Mouse (Mus musculus): ENCODE measurements around the gene Mob3b.
"Not testable (repeated sequence)": the region's sequence is repeated elsewhere in the genome, so short reads cannot be mapped to it uniquely, and the experiment has no call there.

The Mob3b gene

DNA sequence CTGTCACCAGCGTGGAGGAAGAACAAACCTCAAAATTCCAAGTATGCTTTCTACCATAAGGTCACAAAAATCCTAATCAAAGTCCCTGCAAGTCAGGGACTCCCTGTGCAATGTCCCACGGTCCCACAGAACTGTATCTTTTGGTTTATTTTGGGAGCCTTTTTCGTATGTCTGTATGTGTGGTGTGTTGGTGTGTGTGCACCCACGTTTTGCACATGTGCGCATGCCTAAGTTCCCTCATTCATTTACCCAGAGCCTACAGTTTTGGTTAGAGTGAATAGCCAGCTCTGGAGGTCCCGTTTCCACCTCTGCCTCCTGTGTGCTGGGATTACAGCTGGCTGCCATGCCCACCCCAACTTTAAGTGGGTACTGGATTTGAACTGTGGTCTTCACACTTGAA lies 189.7 kb downstream of the Mob3b start:
- DNase-seq (ENCODE audit: low spot score in 2 of 2) = peak in 1 of 2 experiments; percentile 35

DNA sequence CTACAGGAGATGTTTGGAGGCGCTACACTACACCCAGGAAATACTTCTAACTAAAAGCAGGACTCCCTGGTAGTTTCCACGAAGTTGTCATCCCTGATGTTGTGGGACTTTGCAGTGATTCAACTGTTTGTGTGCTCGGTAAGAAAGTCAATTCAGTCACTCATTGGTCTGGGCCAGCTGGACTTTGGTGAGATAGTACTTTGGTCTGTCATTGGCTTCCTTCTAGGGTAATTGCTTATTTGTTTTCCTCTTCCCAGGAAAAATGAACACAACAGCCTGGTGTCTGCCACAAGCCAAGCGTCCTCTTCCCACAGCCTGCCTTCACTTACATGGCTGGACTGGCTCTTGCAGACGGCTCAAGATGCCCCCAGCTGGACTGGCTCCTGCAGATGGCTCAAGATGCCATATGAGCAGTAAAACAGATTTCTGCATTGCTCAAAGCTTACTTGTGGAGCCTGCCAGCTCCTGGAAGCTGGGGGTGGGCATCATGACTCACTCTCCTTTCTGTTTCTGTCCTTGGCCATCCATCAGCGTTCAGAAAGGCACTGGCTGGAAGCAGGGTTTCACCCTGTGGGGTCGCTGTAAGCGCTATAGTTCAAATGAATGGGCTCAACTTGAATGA lies 190.8 kb downstream of the Mob3b start:
- DNase-seq (ENCODE audit: low spot score in 2 of 2) = peak; percentile 52 to 78

DNA sequence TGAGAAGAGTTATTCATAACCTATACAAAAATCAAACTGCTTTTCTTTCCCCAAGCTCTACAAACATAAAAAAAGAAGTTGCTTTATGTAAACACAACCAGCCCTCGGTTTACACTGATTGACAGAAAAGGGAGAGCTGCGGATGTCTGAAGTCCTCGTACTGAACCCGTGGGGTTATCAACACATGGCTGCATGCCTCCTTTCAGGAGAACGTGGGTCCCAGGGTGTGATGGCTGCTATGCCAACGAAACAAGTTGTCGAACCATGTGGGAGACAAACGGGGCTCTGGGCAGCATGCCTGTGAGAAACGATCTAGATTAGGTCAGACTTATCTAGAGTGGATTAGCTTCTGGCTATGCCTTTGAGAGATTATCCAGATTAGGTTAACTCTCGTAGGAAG lies 192.4 kb downstream of the Mob3b start:
- DNase-seq (ENCODE audit: low spot score in 2 of 2) = peak in 1 of 2 experiments; percentile 33

DNA sequence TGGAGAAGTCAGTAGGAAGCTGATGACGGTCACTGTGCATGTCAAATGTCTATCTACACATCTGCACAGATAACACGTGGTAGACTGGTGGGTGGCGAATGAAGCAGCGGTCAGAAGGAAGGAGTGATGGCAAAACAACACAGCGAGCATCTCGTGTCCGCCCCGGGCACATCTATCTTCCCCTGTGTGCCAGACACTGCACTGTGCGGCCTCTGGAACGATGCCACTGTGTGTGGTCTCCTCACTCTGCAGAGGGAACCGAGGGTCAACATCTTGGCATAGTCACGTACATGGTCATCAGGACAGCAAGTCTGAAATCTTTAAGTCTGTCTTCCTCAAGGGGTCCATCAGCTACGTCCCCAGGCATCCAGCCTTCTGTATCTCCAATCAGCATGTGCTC lies 193.3 kb downstream of the Mob3b start:
- no peak for DNase-seq (ENCODE audit: low spot score in 2 of 2)

DNA sequence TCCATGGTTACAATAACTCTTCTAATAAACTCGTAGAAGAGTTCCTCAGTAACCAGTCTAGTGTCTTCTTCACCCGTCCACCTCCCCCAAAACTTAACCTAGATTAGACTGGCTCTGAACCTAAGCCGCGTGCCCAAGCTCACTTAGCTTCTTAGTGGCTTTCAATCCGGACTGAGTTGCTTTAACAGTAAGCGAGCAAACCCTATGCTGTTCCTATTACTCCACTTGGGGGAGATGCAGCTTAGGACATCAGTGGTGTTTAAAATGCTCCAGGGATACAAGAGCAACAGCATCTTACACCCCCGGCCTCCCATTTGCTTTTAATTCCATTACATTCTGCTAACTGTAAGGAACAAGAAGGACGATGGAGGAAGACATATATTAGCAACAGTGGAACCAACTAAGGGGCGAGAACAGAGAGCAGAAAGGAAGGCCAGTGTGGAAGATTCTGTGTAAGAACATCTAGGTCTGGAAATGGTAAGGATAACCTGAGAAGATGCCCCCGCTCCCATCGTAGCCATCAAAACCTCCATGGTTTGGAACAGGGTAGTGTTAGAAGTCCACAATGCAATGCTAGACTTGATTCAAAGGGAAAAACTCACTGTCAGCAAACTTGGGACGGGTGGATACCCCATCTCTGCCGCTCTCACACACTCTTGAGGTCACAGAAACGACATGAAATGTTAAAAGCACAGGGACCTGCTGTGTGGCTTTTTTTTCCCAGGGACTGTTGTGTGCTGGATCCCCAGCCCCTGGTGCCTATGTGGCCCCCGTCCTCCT lies 196.3 kb downstream of the Mob3b start:
- peak in 1 of 2 experiments; percentile 64 for DNase-seq (ENCODE audit: low spot score in 2 of 2)

DNA sequence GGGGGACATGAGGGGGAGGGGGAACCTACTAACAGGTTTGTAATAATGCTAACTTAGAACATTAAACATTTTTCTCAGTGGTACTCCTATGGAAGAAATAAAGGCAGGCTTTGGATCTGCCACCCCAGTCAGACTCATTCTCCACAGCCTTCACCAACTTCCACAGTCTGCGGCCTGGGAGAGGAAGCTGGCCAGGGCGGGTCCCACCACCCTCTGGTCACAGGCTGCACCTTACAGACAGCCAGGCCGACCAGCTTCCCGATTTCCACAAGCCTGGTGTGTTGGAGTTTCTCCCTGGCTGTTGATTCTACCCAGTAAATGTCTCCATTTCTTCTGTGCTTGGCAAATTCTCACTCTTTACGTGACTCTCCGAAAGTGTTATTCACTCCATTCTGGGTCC lies 197.8 kb downstream of the Mob3b start:
- DNase-seq (ENCODE audit: low spot score in 2 of 2) = no peak

DNA sequence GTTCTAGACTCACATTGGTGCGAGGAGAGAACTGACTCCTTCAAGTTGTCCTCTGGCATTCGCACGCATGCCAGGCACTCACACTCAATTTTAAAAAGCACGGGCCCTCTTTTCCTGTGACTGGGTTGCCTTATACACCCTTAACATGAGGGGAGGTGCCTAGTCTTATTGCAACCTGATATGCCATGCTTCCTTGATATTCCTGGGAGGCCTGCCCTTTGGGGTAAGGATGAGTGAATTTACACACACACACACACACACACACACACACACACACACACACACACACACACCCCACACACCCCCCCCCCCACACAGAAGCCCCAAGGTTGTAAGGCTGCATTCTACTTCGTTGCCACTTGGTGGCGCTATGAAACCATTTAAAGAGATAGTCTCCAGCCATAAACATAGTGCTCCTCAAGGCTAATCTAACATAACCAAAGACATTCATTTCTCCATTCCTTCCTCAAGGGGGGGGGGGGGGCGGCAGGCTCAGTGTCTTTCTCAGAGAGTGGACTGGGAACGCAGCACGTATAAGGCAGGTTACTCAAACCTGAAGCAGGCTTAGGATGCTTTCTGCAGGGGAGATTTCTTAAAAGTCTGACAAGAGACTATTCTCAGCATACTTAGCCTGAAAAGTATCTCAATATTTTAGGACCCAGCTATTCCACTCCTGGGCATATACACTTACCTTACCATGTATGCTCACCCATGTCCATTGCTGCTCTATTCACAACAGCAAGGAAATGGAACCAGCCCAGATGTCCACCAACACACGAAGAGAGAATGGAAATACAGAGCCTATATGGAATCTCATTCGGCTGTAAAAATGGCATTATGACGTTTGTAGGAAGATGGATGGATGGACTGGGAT lies 198.9 kb downstream of the Mob3b start:
- DNase-seq (ENCODE audit: low spot score in 2 of 2) = no peak

DNA sequence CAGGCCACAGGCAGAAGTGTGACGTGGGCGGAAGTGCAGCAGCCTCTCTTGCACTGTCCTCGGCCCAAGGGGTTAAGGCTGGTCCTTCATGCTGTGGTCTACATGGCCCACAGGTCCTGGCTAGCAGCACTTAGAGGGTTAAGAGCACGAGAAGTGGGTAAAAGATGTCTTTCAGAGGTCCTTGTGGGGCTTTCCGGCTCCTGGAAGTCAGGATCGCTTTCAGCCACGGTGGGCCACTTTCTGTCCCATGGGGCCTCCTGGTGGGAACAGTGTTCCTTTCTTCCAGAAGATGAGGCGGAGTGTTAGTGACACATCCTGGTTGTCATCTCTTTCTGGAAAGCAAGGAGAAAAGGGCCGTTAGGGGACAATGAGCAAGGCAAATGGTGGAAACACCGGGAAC lies 203.6 kb downstream of the Mob3b start:
- no peak for DNase-seq (ENCODE audit: low spot score in 2 of 2)

DNA sequence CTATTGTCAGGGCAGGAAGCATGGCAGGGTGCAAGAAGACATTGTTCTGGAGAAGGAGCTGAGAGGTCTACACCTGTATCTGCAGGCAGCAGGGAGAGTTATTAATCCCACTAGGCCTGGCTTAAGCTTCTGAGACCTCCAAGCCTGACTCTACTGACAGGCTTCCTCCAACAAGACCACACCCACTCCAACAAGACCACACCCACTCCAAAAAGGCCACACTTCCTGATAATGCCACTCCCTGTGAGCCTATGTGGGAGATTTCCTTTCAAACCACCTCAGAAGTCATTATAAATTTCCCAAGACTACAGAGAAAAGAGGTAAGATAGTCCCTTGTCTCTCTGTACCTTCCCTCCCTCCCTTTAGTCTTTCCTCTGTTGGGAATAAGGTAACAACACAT lies 210.1 kb downstream of the Mob3b start:
- DNase-seq (ENCODE audit: low spot score in 2 of 2) = no peak

DNA sequence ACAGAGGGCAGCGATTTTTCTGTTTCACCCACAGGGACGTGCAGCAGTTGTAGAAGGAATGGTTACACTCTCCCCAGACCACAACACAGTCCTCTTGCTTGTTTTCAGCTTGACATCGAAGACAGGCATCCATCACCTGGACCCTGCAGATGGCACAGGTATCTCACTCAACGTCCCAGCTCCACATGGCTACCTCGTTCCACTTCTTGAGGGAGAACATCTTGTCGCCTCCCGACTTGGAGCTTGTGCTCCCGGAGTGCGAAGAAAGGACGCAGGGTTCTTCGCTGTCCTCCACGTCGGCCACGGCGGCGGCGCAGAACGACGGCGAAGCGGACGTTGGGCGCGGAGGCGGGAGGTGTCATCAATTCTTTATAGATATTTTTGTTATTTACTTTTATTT lies 216.2 kb downstream of the Mob3b start:
- no peak for DNase-seq (ENCODE audit: low spot score in 2 of 2)

DNA sequence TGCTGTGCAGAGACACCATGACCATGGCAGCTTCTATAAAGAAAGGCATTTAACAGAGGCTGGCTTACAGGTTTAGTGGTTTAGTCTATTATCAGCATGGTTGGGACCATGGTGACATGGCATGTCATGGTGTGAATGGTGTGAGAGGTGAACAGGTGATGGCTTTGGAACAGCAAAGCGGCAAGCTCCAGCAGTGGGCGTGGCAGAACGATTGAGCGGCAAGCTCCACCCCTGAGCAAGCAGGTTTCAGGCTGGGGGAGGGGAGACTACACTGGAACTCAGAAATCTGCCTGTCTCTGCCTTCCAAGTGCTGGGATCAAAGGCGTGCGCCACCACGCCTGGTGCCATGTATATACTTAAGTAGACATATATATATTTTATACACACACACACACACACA lies 228.9 kb downstream of the Mob3b start:
- not testable (repeated sequence) for DNase-seq (ENCODE audit: low spot score in 2 of 2)

DNA sequence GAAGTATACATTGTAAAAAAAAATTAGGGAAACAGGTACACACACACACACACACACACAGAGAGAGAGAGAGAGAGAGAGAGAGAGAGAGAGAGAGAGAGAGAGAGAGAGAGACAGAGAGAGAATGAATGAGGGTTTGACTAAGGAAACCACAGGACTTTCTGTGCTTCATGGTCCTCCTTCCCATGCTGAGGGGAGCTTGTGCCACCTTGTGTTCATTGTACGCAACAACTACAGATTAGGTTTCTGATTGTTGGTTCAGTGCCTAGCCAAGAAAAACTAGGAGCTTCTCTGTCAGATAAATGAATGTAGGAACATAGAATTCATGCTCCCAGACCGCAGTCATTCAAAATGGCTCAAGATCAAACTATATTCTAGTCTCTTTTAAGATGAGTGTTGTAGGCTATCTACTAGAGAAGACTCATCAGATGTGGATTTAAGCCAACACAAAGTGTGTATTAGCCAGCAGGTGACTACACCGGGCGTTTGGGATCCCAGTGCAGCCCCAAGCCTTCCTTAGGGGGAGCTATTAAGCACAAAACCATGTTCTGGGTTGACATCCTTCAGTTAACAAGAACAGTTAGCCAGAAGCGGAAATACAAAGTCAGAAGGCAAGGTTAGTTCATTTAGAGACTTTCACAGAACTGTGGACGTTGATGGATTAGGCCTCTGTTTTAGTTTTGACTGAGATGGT lies 235.0 kb downstream of the Mob3b start:
- DNase-seq (ENCODE audit: low spot score in 2 of 2) = peak; percentile 23 to 66

DNA sequence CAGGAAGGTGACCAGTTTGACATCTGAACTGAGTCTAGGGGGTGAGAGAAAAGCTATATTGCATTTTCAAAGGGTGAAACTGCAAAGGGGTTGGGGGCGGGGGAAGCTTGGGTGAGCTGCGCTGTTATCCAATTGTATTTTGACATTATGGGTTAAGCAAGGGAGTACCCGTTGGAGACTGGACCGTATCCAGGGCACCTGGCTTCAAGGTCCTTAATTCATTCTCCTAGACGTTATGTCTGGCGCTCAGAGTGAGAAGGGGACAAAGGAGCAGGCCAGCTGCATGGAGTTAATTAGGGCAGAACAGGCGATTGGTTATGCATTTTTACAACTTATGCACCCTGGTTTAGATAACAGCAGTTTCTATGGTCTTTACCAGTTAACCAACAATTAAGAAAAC lies 239.9 kb downstream of the Mob3b start:
- DNase-seq (ENCODE audit: low spot score in 2 of 2) = no peak

DNA sequence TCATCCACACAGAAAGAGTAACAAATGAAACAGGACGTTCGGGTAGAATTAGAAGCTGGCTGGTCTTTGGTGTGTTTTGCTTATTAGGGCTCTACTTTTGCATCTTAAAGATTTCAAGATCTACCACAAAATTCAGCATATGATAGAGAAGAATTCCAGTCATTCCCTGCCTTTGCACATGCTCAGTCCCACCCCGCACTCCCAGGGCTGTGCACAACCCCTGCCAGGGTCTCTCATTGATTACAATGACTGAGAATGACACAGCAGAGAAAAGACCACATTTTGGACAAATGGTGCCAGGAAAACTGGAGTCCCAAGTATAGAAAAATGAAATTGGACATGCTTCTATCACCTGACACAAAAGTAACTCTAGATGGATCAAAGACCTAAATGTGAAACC lies 245.1 kb downstream of the Mob3b start:
- no peak for DNase-seq (ENCODE audit: low spot score in 2 of 2)

DNA sequence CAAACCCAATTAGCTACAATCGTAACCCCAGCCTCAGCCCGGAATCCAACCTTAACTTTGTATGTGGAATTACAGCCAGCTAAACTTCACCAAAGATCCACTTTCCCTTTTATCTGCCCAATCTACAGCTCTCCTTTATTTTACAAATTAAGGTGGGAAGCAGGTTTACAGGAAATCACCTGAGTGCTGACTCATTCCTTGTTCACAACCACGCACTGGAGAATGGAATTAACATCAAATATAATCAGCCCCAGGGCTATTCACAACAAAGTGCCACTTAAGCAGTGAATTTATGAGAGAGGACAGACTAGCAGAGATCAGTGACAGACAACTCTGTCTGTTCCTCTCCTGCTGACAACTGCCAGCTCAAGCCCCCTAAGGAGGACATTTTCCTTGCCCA lies 245.9 kb downstream of the Mob3b start:
- DNase-seq (ENCODE audit: low spot score in 2 of 2) = no peak

DNA sequence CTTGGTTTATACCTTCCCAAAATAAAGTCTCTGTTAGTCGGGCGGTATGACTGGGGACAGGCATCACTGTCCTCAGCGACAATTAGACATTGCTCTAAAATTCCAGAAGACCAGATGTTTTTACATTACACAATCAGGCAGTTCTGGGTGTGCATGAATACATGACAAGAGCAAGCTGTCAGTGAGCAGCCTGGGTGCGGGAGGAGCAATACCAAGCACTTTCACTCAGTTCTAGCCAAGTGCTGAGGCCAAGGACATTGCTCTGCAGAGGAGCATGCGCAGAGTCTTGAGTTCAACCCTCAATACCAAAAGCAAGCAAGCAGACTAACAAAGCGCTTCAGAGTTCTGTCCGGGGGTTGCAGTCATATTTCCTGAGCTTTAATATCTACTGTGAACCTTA lies 249.2 kb downstream of the Mob3b start:
- DNase-seq (ENCODE audit: low spot score in 2 of 2) = no peak

DNA sequence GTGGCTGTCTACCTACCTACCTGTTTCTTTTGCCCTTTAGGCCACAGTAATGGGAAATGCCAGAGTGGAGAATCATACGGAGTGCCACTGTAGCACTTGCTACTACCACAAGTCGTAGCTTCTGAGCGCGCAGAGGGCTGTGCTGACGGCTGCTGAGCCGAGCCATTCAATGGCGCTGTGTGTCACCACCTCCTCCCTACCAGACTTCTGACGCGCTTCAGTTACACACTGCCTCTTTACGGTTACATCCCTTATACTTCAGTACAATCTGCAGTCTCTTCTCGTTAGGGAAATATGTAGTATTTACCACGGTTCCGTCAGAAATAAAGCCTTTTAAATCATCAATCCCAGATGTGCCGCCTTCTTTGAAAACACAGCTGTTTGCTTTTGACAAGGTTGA lies 250.3 kb downstream of the Mob3b start:
- no peak for DNase-seq (ENCODE audit: low spot score in 2 of 2)

DNA sequence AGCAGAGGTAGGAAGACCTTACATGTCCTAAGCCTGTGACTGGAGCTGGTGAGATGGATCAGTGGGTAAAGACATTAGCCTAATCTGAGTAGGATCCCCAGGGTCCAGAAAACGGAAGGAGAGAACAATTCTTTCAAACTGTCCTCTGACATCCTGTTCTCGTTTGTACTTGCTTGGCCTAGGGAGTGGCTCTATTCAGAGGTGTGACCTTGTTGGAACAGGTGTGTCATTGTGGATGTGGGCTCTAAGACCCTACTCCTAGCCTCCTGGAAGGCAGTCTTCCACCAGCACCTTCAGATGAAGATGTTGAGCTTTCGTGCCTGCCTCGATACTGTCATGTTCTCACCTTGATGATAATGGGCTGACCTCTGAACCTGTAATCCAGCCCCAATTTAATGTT lies 251.1 kb downstream of the Mob3b start:
- no peak for DNase-seq (ENCODE audit: low spot score in 2 of 2)

DNA sequence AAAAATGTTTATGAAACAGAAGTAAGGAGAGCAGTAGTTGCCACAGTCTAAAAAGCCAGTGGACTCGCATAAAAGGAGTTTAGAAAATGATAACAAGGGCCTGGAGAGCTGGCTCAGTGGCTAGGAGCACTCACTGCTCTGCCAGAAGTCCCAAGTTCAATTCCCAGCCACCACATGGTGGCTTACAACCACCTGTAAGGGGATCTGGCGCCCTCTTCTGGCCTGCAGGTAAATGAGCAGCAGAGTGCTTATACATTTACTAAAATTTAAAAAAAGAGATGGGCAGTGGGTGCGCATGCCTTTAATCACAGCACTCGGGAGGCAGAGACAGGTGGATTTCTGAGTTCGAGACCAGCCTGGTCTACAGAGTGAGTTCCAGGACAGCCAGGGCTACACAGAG lies 251.9 kb downstream of the Mob3b start:
- no peak for DNase-seq (ENCODE audit: low spot score in 2 of 2)

DNA sequence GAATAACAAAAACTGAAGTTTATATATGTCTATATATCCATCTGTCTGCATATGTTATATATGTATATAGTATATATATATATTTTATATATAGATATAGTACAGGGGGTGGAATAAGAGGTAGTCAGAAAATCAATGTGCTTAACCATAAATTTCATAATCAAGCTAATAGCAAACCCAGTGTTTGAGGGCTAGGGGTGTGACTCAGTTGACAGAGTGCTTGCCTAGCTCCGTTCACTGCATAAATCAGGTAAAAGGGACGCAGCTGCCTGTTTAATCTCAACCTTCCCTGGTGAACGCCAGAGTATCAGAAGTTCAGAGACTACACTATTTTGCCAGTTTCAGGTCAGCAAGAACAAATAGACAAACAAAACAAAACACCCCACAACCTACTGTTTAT lies 255.7 kb downstream of the Mob3b start:
- not testable (repeated sequence) for DNase-seq (ENCODE audit: low spot score in 2 of 2)

DNA sequence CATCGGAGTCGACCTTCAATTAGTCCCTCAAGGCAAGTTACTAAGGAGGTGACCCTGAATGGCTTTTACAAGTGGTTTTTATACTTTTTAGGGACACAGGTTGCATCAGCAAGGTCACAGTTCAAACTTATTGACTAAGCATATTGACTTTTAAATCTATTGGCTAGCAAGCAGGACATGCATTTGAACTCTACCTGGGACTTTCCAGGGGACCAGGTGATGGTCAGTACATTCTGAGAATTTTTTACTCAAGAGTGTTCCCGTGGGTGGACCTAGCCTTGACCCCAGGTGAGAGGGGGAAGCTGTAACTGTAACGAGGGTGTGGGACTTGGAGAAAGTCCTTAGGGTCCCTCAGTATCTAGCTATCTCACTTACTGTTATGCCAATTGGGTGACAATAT lies 256.1 kb downstream of the Mob3b start:
- DNase-seq (ENCODE audit: low spot score in 2 of 2) = no peak

DNA sequence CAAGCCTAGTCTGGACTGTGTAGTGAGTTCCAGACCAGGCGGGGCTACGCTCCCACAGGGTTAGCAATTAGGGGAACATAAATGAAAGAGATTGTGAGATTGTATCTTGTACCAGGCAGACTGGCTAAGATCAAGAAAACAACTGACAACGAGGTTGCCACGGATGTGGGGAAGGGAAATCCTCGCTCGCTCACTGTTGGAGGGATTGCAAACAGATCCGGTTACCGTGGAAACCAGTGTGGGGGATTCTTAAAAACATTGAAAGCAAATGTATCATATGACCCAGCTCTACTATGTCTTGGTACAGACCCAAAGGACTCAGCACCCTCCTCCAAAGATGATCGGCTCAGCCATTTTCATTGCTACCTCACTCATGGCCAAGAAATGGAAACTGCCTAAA lies 257.1 kb downstream of the Mob3b start:
- peak; percentile 25 to 30 for DNase-seq (ENCODE audit: low spot score in 2 of 2)
